Mouse (Mus musculus) liver, adult 2 months (tissue): Measurements from ENCODE around the gene Impg1.

Experiments used
- CTCF ChIP-seq: fragments of 200-500 bp; IDR thresholded peaks from 2 replicates; pipeline ENCODE4 v1.5.1; 2011; ENCODE audit warnings: low read depth, low read length, control low read depth
- POLR2A ChIP-seq: fragments of 200-500 bp; IDR thresholded peaks from 2 replicates; pipeline ENCODE4 v1.6.1; 2011; ENCODE audit warnings: low read length, control low read depth; ENCODE audit not compliant: insufficient read depth; ENCODE audit errors: extremely low read depth

GRCm38 (mm10) chr9:80277770-80278169 is 187.5 kb downstream of the Impg1 start:
- no peak for TF ChIP-seq CTCF
- no peak for TF ChIP-seq POLR2A
